Mouse (Mus musculus) liver, postnatal 0 days (tissue): ENCODE measurements around the gene Hpdl. TPM values are rescaled to one million over a fixed set of nuclear protein-coding genes. Genes with fewer than 3 reads are reported as not detected.
"Not testable (repeated sequence)": the region's sequence is repeated elsewhere in the genome, so short reads cannot be mapped to it uniquely, and the experiment has no call there.

Experiments used
- ATAC-seq: fragments of 200-750 bp; cut with Nextera tagmentation; 2 replicates; pipeline ENCODE4 v1.8.0; 2017; ENCODE audit warnings: mild to moderate bottlenecking, moderate library complexity
- DNase-seq: peaks from one replicate; pipeline ENCODE4 v3.0.0-alpha.2; 2016
- H3K27ac ChIP-seq: fragments of 300-500 bp; sonication (generic); 2 replicates; pipeline ENCODE4 v1.5.1; 2014; ENCODE audit warnings: antibody characterized with exemption, moderate library complexity, mild to moderate bottlenecking, low read depth
- H3K27me3 ChIP-seq: fragments of 300-500 bp; sonication (generic); 2 replicates; pipeline ENCODE4 v1.6.1; 2014; ENCODE audit warnings: low read length, control low read depth, mixed read lengths; ENCODE audit not compliant: insufficient read depth
- H3K36me3 ChIP-seq: fragments of 300-500 bp; sonication (generic); replicated peaks from 2 replicates; pipeline ENCODE4 v1.6.1; 2014; ENCODE audit warnings: mild to moderate bottlenecking, control low read depth, low read length, moderate library complexity, mixed read lengths; ENCODE audit not compliant: insufficient read depth
- H3K4me1 ChIP-seq: fragments of 300-500 bp; sonication (generic); 2 replicates; pipeline ENCODE4 v1.6.1; 2014; ENCODE audit warnings: antibody characterized with exemption, mild to moderate bottlenecking, control low read depth; ENCODE audit not compliant: insufficient read depth
- H3K4me2 ChIP-seq: fragments of 300-500 bp; sonication (generic); 2 replicates; pipeline ENCODE4 v1.6.1; 2014; ENCODE audit warnings: low read depth, mild to moderate bottlenecking, low read length, moderate library complexity, mixed read lengths
- H3K4me3 ChIP-seq: fragments of 300-500 bp; sonication (generic); 2 replicates; pipeline ENCODE4 v1.5.1; 2014; ENCODE audit warnings: low read depth, low read length
- H3K9ac ChIP-seq: fragments of 300-500 bp; sonication (generic); replicated peaks from 2 replicates; pipeline ENCODE4 v1.6.1; 2014; ENCODE audit warnings: mild to moderate bottlenecking, moderate library complexity
- H3K9me3 ChIP-seq: fragments of 300-500 bp; sonication (generic); 2 replicates; pipeline ENCODE4 v1.6.1; 2016; ENCODE audit warnings: mild to moderate bottlenecking, control low read depth, low read length, mixed read lengths
- CTCF ChIP-seq: sonication (generic); IDR thresholded peaks from 2 replicates; pipeline ENCODE4 v1.5.1; 2016; ENCODE audit warnings: antibody characterized with exemption, low read depth
- EP300 ChIP-seq: IDR thresholded peaks from 2 replicates; pipeline ENCODE4 v1.6.1; 2016; ENCODE audit warnings: antibody characterized with exemption, low read depth, mild to moderate bottlenecking
- WGBS: fragments of 180-500 bp; shearing (Covaris S2); extraction: QIAGEN DNeasy Blood & Tissue Kit; methylation state at CpG from one replicate; pipeline ENCODE4 v1.1.7; 2014; ENCODE audit not compliant: insufficient replicate concordance; 5-methylcytosine and 5-hydroxymethylcytosine counted together
- polyA plus RNA-seq: library from polyadenylated mRNA; unstranded; fragments of >200 nt; fragmentation: Nextera tagmentation; extraction: Ambion mirVana; gene quantifications from 2 replicates; pipeline ENCODE4 v1.2.1, GENCODE M21; 2015

Gene Hpdl
- polyA plus RNA-seq, 1 experiment from 2014 or later = 0.22 TPM

- no peaks in the 10 kb centered on the region for H3K4me1 ChIP-seq
- H3K27me3 ChIP-seq = no peaks in the 10 kb centered on the region; the same call in 1 of the 2 replicates
- no peaks in the 10 kb centered on the region for H3K9me3 ChIP-seq
- H3K4me3 ChIP-seq = no peak overlapping the region
- H3K4me2 ChIP-seq = no peak overlapping the region
- H3K9ac ChIP-seq = no peak overlapping the region
- H3K36me3 ChIP-seq = no peaks in the 10 kb centered on the region
- ATAC-seq (no peak), DNase-seq (no peak)
- TF ChIP-seq EP300 (no peak), CTCF (no peak)
- no peak overlapping the region for H3K27ac ChIP-seq
- WGBS = 80% methylated on average over 3 of the region's 3 CpGs
These were observed 28.4 kb upstream of the Hpdl start for GRCm38 (mm10) chr4:116849901-116850300.

GRCm38 (mm10) chr4:116844324-116844723 is 22.8 kb upstream of the Hpdl start:
- Histone ChIP-seq H3K36me3 (no peaks in the 10 kb centered on the region), H3K4me1 (no peaks in the 10 kb centered on the region), H3K9ac (no peak overlapping the region), H3K27ac (no peak overlapping the region), H3K4me3 (no peak overlapping the region), H3K4me2 (no peak overlapping the region), H3K9me3 (peaks cover 3% of the 10 kb centered on the region; the same call in 1 of the 2 replicates), H3K27me3 (no peaks in the 10 kb centered on the region)
- DNase-seq (no peak), ATAC-seq (no peak)
- no peak for TF ChIP-seq CTCF
- no peak for TF ChIP-seq EP300
- WGBS = 87% methylated on average over 3 of the region's 3 CpGs

- Histone ChIP-seq H3K9me3 (peaks cover 3% of the 10 kb centered on the region; the same call in 1 of the 2 replicates), H3K4me3 (no peak overlapping the region), H3K27ac (no peak overlapping the region), H3K27me3 (no peaks in the 10 kb centered on the region), H3K4me1 (no peaks in the 10 kb centered on the region), H3K36me3 (no peaks in the 10 kb centered on the region), H3K9ac (no peak overlapping the region), H3K4me2 (no peak overlapping the region)
- TF ChIP-seq CTCF (no peak), EP300 (no peak)
- no peak for ATAC-seq
- WGBS = 80% methylated on average over 6 of the region's 6 CpGs
- no peak for DNase-seq
These were observed 19.3 kb upstream of the Hpdl start for GRCm38 (mm10) chr4:116840841-116841240.

- 33% methylated on average over 19 of the region's 29 CpGs for WGBS
- H3K36me3 ChIP-seq, H3K27me3 ChIP-seq, H3K9ac ChIP-seq, H3K4me3 ChIP-seq, H3K4me2 ChIP-seq, DNase-seq, ATAC-seq, H3K9me3 ChIP-seq, H3K4me1 ChIP-seq, H3K27ac ChIP-seq: not testable (repeated sequence)
These were observed 18.6 kb upstream of the Hpdl start for GRCm38 (mm10) chr4:116840096-116840495.

- H3K4me1 ChIP-seq = no peaks in the 10 kb centered on the region
- H3K36me3 ChIP-seq = no peaks in the 10 kb centered on the region
- H3K9ac ChIP-seq = no peak overlapping the region
- H3K4me3 ChIP-seq = no peak overlapping the region
- WGBS = 42% methylated on average over 2 of the region's 2 CpGs
- ATAC-seq = no peak
- no peak for DNase-seq
- H3K27ac ChIP-seq = no peak overlapping the region
- H3K4me2 ChIP-seq = no peak overlapping the region
- no peaks in the 10 kb centered on the region for H3K27me3 ChIP-seq
- TF ChIP-seq CTCF = no peak
- no peak for TF ChIP-seq EP300
- H3K9me3 ChIP-seq = no peaks in the 10 kb centered on the region
These were observed 17.5 kb upstream of the Hpdl start for GRCm38 (mm10) chr4:116838999-116839398.

GRCm38 (mm10) chr4:116830070-116830368 is 8.5 kb upstream of the Hpdl start:
- no peaks in the 10 kb centered on the region for H3K9me3 ChIP-seq
- no peak overlapping the region for H3K27ac ChIP-seq
- no peak for TF ChIP-seq CTCF
- TF ChIP-seq EP300 = no peak
- ATAC-seq (no peak), DNase-seq (no peak)
- H3K4me2 ChIP-seq = no peak overlapping the region
- peaks cover 5% of the 10 kb centered on the region for H3K4me1 ChIP-seq
- no peaks in the 10 kb centered on the region for H3K27me3 ChIP-seq
- no peak overlapping the region for H3K9ac ChIP-seq
- H3K4me3 ChIP-seq = no peak overlapping the region
- no peaks in the 10 kb centered on the region for H3K36me3 ChIP-seq
- 49% methylated on average over 6 of the region's 6 CpGs for WGBS

GRCm38 (mm10) chr4:116829364-116830069 is 8.0 kb upstream of the Hpdl start:
- ATAC-seq (no peak), DNase-seq (no peak)
- H3K27me3 ChIP-seq = no peaks in the 10 kb centered on the region

More at GRCm38 (mm10) chr4:116829364-116830069, 8.0 kb upstream of the Hpdl start:
- TF ChIP-seq EP300 (no peak), CTCF (no peak)
- Histone ChIP-seq H3K4me3 (no peak overlapping the region), H3K9me3 (no peaks in the 10 kb centered on the region), H3K27ac (no peak overlapping the region), H3K9ac (no peak overlapping the region), H3K4me2 (no peak overlapping the region), H3K36me3 (no peaks in the 10 kb centered on the region), H3K4me1 (peaks cover 7% of the 10 kb centered on the region)
- 63% methylated on average over 6 of the region's 6 CpGs for WGBS
